Comparison of ENCODE assay signal across 27 mouse cellular contexts in genomic region chr3:30091860-30092259, GRCm38 (mm10).
DNase-seq lines count a peak whose midpoint lies in the region; ATAC-seq and TF ChIP-seq lines count a peak whose summit lies in the region.
"Had no signal": no experiment of that assay in that cellular context is flagged by ENCODE, and none has a peak within 500 bp of the region (broad histone marks: within the 10 kb centered on the region; RNA-seq: fewer than 3 reads in every experiment).

No protein-coding gene starts in this region.

- TF ChIP-seq RAD21 in CH12.LX (IDR thresholded peaks at IDR 0.05; ENCODE audit: low read depth, low read length) = no peak

- H3K9ac ChIP-seq in kidney, embryonic 16.5 days (replicated peaks; ENCODE audit: low read length) = no peak overlapping the region
- H3K9ac ChIP-seq in CH12.LX (ENCODE audit: insufficient read depth, low read depth) = no peak overlapping the region
- H3K9ac ChIP-seq in hindbrain, postnatal 0 days (replicated peaks; ENCODE audit: low read length) = no peak overlapping the region
- H3K9ac ChIP-seq: forebrain, embryonic 13.5 days; heart, embryonic 12.5 days; intestine, embryonic 15.5 days; limb, embryonic 13.5 days; lung, embryonic 15.5 days; midbrain, embryonic 15.5 days had no signal

- TF ChIP-seq CTCF in CH12.LX (conservative IDR thresholded peaks at IDR 0.05 in 1 of 2, IDR thresholded peaks at IDR 0.05 in 1 of 2; ENCODE audit: low read depth in 2 of 2, low read length in 2 of 2) = no peak
- no peak for TF ChIP-seq CTCF in hindbrain, postnatal 0 days (IDR thresholded peaks at IDR 0.05; ENCODE audit: low read depth)

- in situ Hi-C loops in CH12.LX (cut with MboI; ENCODE audit: low pct_ligation_motif_present, low pct_unique_long_range_greater_than_20kb, low sequenced_read_pairs) = no loop called here

- H3K9me3 ChIP-seq in kidney, embryonic 16.5 days (ENCODE audit: low read length) = no peaks in the 10 kb centered on the region
- no peaks in the 10 kb centered on the region for H3K9me3 ChIP-seq in CH12.LX (replicated peaks; ENCODE audit: low read length)
- H3K9me3 ChIP-seq in hindbrain, postnatal 0 days (ENCODE audit: low read length) = no peaks in the 10 kb centered on the region
- H3K9me3 ChIP-seq: forebrain, embryonic 13.5 days; heart, embryonic 12.5 days; intestine, embryonic 15.5 days; limb, embryonic 13.5 days; lung, embryonic 15.5 days; midbrain, embryonic 15.5 days had no signal

- H3K4me3 ChIP-seq in kidney, embryonic 16.5 days (ENCODE audit: low read length) = no peak overlapping the region
- no peak overlapping the region for H3K4me3 ChIP-seq in CH12.LX (replicated peaks in 1 of 3; ENCODE audit: low read depth in 2 of 3, low read length in 2 of 3, poor library complexity in 1 of 3)
- H3K4me3 ChIP-seq in hindbrain, postnatal 0 days (ENCODE audit: low read length) = no peak overlapping the region
- H3K4me3 ChIP-seq: forebrain, embryonic 13.5 days; heart, embryonic 12.5 days; intestine, embryonic 15.5 days; left cerebral cortex, adult 2 months; limb, embryonic 13.5 days; lung, embryonic 15.5 days; midbrain, embryonic 15.5 days had no signal

- H3K4me2 ChIP-seq in kidney, embryonic 16.5 days (replicated peaks; ENCODE audit: low read depth, low read length) = no peak overlapping the region
- no peak overlapping the region for H3K4me2 ChIP-seq in CH12.LX (ENCODE audit: insufficient read depth, low read depth, poor library complexity, severe bottlenecking)
- no peak overlapping the region for H3K4me2 ChIP-seq in hindbrain, postnatal 0 days (ENCODE audit: low read depth, low read length)
- H3K4me2 ChIP-seq: forebrain, embryonic 13.5 days; heart, embryonic 12.5 days; intestine, embryonic 15.5 days; limb, embryonic 13.5 days; liver, embryonic 11.5 days; lung, embryonic 15.5 days; midbrain, embryonic 15.5 days had no signal

- H3K4me1 ChIP-seq in kidney, embryonic 16.5 days (ENCODE audit: insufficient read depth, low read length) = peaks cover 13% of the 10 kb centered on the region
- H3K4me1 ChIP-seq in CH12.LX (ENCODE audit: control insufficient read depth in 1 of 2, insufficient read depth in 2 of 2) = peaks cover 0 to 7% of the 10 kb centered on the region in 2 experiments; a peak in 2 of 4 replicates
- no peaks in the 10 kb centered on the region for H3K4me1 ChIP-seq in hindbrain, postnatal 0 days (ENCODE audit: insufficient read depth, low read length)
- H3K4me1 ChIP-seq: forebrain, embryonic 13.5 days; intestine, embryonic 15.5 days; midbrain, embryonic 15.5 days had no signal

- DNase-seq in kidney, adult 11 months = no peak
- peak; percentile 13 for DNase-seq in CH12.LX (ENCODE audit: extremely low read depth)
- DNase-seq in right cerebral cortex, adult 2 months (ENCODE audit: low spot score in 2 of 2) = no peak
- no peak for DNase-seq in left cerebral cortex, adult 18-20 months (ENCODE audit: low spot score in 2 of 2)
- no peak for DNase-seq in hindbrain, postnatal 0 days (ENCODE audit: low spot score)
- DNase-seq: adrenal gland, postnatal 25 days; cerebellum, adult 11-12 months; cerebellum, postnatal 10 days; gastrocnemius, postnatal 14 days; heart, adult 18-20 months; heart, postnatal 10 days; kidney, adult 9 months; right cerebral cortex, postnatal 4 days; thymus, adult 18-20 months; thymus, postnatal 25 days had no signal

- ATAC-seq in kidney, embryonic 16.5 days (ENCODE audit: low FRiP score, low TSS enrichment) = no peak
- peak; percentile 88 to 90 for ATAC-seq in hematopoietic stem cell, adult 5-6 weeks (replicated peaks in 1 of 2; ENCODE audit: insufficient read depth in 1 of 2, low FRiP score in 2 of 2, low TSS enrichment in 1 of 2, low read depth in 1 of 2, poor library complexity in 2 of 2, severe bottlenecking in 2 of 2)
- ATAC-seq in hindbrain, postnatal 0 days = no peak
- ATAC-seq: forebrain, embryonic 13.5 days; hindbrain, embryonic 16.5 days; intestine, embryonic 15.5 days; midbrain, embryonic 15.5 days had no signal

- H3K27me3 ChIP-seq in kidney, embryonic 16.5 days (ENCODE audit: insufficient read depth, low read length) = no peaks in the 10 kb centered on the region
- H3K27me3 ChIP-seq in CH12.LX (replicated peaks) = no peaks in the 10 kb centered on the region
- H3K27me3 ChIP-seq in hindbrain, postnatal 0 days (ENCODE audit: insufficient read depth, low read length) = no peaks in the 10 kb centered on the region
- H3K27me3 ChIP-seq: forebrain, embryonic 13.5 days; heart, embryonic 12.5 days; intestine, embryonic 15.5 days; limb, embryonic 13.5 days; lung, embryonic 15.5 days; midbrain, embryonic 15.5 days had no signal

- 57% methylated on average over 3 of the region's 3 CpGs for WGBS in kidney, embryonic 16.5 days
- 82% methylated on average over 3 of the region's 3 CpGs for WGBS in hindbrain, postnatal 0 days

- 0 out of 2 replicates have a peak overlapping the region, but pooled peaks have one; percentile 19 for H3K27ac ChIP-seq in kidney, embryonic 16.5 days (ENCODE audit: low read length)
- H3K27ac ChIP-seq in CH12.LX (ENCODE audit: insufficient read depth, low read depth) = no peak overlapping the region
- H3K27ac ChIP-seq in hindbrain, postnatal 0 days = no peak overlapping the region
- H3K27ac ChIP-seq: forebrain, embryonic 13.5 days; intestine, embryonic 15.5 days; left cerebral cortex, adult 2 months; lung, embryonic 15.5 days; midbrain, embryonic 15.5 days; stomach, postnatal 0 days had no signal

- H3K36me3 ChIP-seq in kidney, embryonic 16.5 days (ENCODE audit: insufficient read depth, low read length) = no peaks in the 10 kb centered on the region
- H3K36me3 ChIP-seq in CH12.LX (replicated peaks in 1 of 2; ENCODE audit: control insufficient read depth in 1 of 2, insufficient read depth in 1 of 2, low read length in 1 of 2) = no peaks in the 10 kb centered on the region
- no peaks in the 10 kb centered on the region for H3K36me3 ChIP-seq in hindbrain, postnatal 0 days (ENCODE audit: insufficient read depth, low read length)
- H3K36me3 ChIP-seq: heart, embryonic 12.5 days; intestine, embryonic 15.5 days; limb, embryonic 13.5 days; lung, embryonic 15.5 days; midbrain, embryonic 15.5 days had no signal

- dilution Hi-C loops in CH12.LX (cut with MboI; ENCODE audit: extremely low pct_ligation_motif_present, extremely low pct_unique_long_range_greater_than_20kb, low sequenced_read_pairs) = no loop called here

- no peak for TF ChIP-seq POLR2A in CH12.LX (IDR thresholded peaks at IDR 0.05; ENCODE audit: low read depth, low read length)

- no peak for TF ChIP-seq EP300 in CH12.LX (IDR thresholded peaks at IDR 0.05; ENCODE audit: low read length)

- H3K79me2 ChIP-seq in CH12.LX (replicated peaks; ENCODE audit: control insufficient read depth, extremely low read depth, insufficient read depth, poor library complexity, severe bottlenecking) = no peaks in the 10 kb centered on the region

TF ChIP-seq in CH12.LX, 34 proteins besides CTCF, POLR2A, EP300 and RAD21:
- TF ChIP-seq CHD1 (IDR thresholded peaks at IDR 0.05; ENCODE audit: low read depth, low read length) (no peak), TBP (conservative IDR thresholded peaks at IDR 0.05; ENCODE audit: low read depth, low read length) (no peak), TCF12 (IDR thresholded peaks at IDR 0.05; ENCODE audit: low read depth, low read length) (no peak), KAT2A (IDR thresholded peaks at IDR 0.05; ENCODE audit: insufficient replicate concordance, low read length) (no peak), UBTF (IDR thresholded peaks at IDR 0.05; ENCODE audit: low read depth, low read length) (no peak), MAFK (IDR thresholded peaks at IDR 0.05; ENCODE audit: insufficient replicate concordance, low read length) (no peak), ZKSCAN1 (IDR thresholded peaks at IDR 0.05; ENCODE audit: borderline replicate concordance, low read depth, low read length) (no peak), ETS1 (conservative IDR thresholded peaks at IDR 0.05; ENCODE audit: low read depth, low read length) (no peak), POLR2AphosphoS2 (IDR thresholded peaks at IDR 0.05; ENCODE audit: low read depth, low read length) (no peak), MEF2A (IDR thresholded peaks at IDR 0.05; ENCODE audit: borderline replicate concordance, low read depth, low read length) (no peak), SMC3 (IDR thresholded peaks at IDR 0.05; ENCODE audit: low read depth, low read length) (no peak), USF1 (IDR thresholded peaks at IDR 0.05; ENCODE audit: low read depth, low read length) (no peak), PAX5 (IDR thresholded peaks at IDR 0.05; ENCODE audit: low read length) (no peak), ZMIZ1 (IDR thresholded peaks at IDR 0.05; ENCODE audit: low read depth, low read length) (no peak), MXI1 (IDR thresholded peaks at IDR 0.05; ENCODE audit: low read depth, low read length) (no peak), USF2 (conservative IDR thresholded peaks at IDR 0.05; ENCODE audit: low read depth, low read length) (no peak)

Comparison
In these comparisons a context has a peak if more than half of its experiments do, and no peak if none do; other contexts are left out.
1. ATAC-seq: peak in hematopoietic stem cell, adult 5-6 weeks (2 of 2); none in kidney, embryonic 16.5 days (single experiment) and hindbrain, postnatal 0 days (single experiment).